18 mouse cellular contexts compared by ENCODE assay signal in the genomic region with DNA sequence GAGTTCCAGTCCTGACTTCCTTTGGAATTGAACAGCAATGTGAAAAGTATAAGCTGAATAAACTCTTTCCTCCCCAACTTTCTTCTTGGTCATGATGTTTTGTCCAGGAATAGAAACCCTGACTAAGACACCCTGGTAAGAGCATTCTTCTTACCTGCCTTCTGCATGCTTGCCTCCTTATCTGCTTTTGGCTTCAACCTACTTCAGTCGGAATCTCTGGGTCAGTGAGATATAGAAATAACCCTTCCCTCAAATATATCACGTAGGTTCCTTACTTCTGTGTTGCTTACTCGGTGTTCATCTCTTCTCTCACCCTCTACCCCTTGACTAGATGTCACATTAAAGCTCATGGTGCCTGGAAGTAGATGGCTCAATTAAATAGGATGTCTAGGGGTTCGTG.
"Had no signal": no experiment of that assay in that cellular context is flagged by ENCODE, and none has a peak within 500 bp of the region (broad histone marks: within the 10 kb centered on the region; RNA-seq: fewer than 3 reads in every experiment).

No protein-coding gene starts in this region.

- H3K4me3 ChIP-seq: kidney, embryonic 15.5 days; limb, embryonic 15.5 days; megakaryocyte, embryonic 14.5 days; midbrain, embryonic 12.5 days; neural tube, embryonic 13.5 days had no signal

- H3K27ac ChIP-seq: kidney, embryonic 15.5 days; limb, embryonic 15.5 days; midbrain, embryonic 12.5 days; neural tube, embryonic 13.5 days had no signal

- H3K4me1 ChIP-seq: midbrain, embryonic 12.5 days had no signal

- ATAC-seq: midbrain, embryonic 16.5 days had no signal

- H3K9me3 ChIP-seq: kidney, embryonic 15.5 days; limb, embryonic 15.5 days; megakaryocyte, embryonic 14.5 days; midbrain, embryonic 12.5 days; neural tube, embryonic 13.5 days had no signal

- H3K4me2 ChIP-seq: kidney, embryonic 15.5 days; limb, embryonic 15.5 days; lung, embryonic 14.5 days; midbrain, embryonic 12.5 days; neural tube, embryonic 13.5 days had no signal

- H3K27me3 ChIP-seq: kidney, embryonic 15.5 days; limb, embryonic 15.5 days; megakaryocyte, embryonic 14.5 days; midbrain, embryonic 12.5 days; neural tube, embryonic 13.5 days had no signal

- DNase-seq: kidney, adult 11 months; kidney, postnatal 36 days; layer of hippocampus, adult 9-11 months; layer of hippocampus, postnatal 36 days; lung, embryonic 14.5 days; lung, postnatal 10 days; lung, postnatal 4 days; retina, postnatal 1 day; right cerebral cortex, postnatal 4 days; spleen, adult 18-20 months; thymus, adult 18-20 months; thymus, postnatal 14 days had no signal

- H3K36me3 ChIP-seq: kidney, embryonic 15.5 days; limb, embryonic 15.5 days; midbrain, embryonic 12.5 days; neural tube, embryonic 13.5 days had no signal

- H3K9ac ChIP-seq: kidney, embryonic 15.5 days; limb, embryonic 15.5 days; lung, embryonic 14.5 days; midbrain, embryonic 12.5 days; neural tube, embryonic 13.5 days had no signal
